Mouse (Mus musculus) forebrain, embryonic 16.5 days (tissue): ENCODE measurements around the gene Dnajc5g. TPM values are rescaled to one million over a fixed set of nuclear protein-coding genes. Genes with fewer than 3 reads are reported as not detected.

Experiments used
- ATAC-seq: fragments of 200-750 bp; cut with Nextera tagmentation; 2 replicates; pipeline ENCODE4 v1.8.0; 2017; ENCODE audit warnings: mild to moderate bottlenecking, moderate library complexity
- H3K27ac ChIP-seq: fragments of 300-500 bp; sonication (generic); 2 replicates; pipeline ENCODE4 v1.5.1; 2014; ENCODE audit warnings: low read length, control low read depth
- H3K27me3 ChIP-seq: fragments of 300-500 bp; sonication (generic); replicated peaks from 2 replicates; pipeline ENCODE4 v1.6.1; 2014; ENCODE audit warnings: low read length; ENCODE audit not compliant: control insufficient read depth, insufficient read depth
- H3K36me3 ChIP-seq: fragments of 300-500 bp; sonication (generic); 2 replicates; pipeline ENCODE4 v1.6.1; 2014; ENCODE audit not compliant: control insufficient read depth, insufficient read depth
- H3K4me1 ChIP-seq: fragments of 300-500 bp; sonication (generic); replicated peaks from 2 replicates; pipeline ENCODE4 v1.6.1; 2014; ENCODE audit warnings: low read length; ENCODE audit not compliant: control insufficient read depth, insufficient read depth
- H3K4me2 ChIP-seq: fragments of 300-500 bp; sonication (generic); 2 replicates; pipeline ENCODE4 v1.6.1; 2014; ENCODE audit warnings: mild to moderate bottlenecking, low read length, control low read depth
- H3K4me3 ChIP-seq: fragments of 300-500 bp; sonication (generic); replicated peaks from 2 replicates; pipeline ENCODE4 v1.5.1; 2014; ENCODE audit warnings: mild to moderate bottlenecking, low read length, control low read depth
- H3K9ac ChIP-seq: fragments of 300-500 bp; sonication (generic); replicated peaks from 2 replicates; pipeline ENCODE4 v1.6.1; 2014; ENCODE audit warnings: low read depth, low read length, control low read depth
- H3K9me3 ChIP-seq: fragments of 300-500 bp; sonication (generic); 2 replicates; pipeline ENCODE4 v1.6.1; 2016; ENCODE audit warnings: low read length; ENCODE audit not compliant: control insufficient read depth
- WGBS: fragments of 180-500 bp; shearing (Covaris S2); extraction: QIAGEN DNeasy Blood & Tissue Kit; methylation state at CpG from one replicate; pipeline ENCODE4 v1.1.7; 2014; 5-methylcytosine and 5-hydroxymethylcytosine counted together
- polyA plus RNA-seq: library from polyadenylated mRNA; unstranded; fragments of >200 nt; fragmentation: Nextera tagmentation; extraction: Ambion mirVana; gene quantifications from 2 replicates; pipeline ENCODE4 v1.2.1, GENCODE M21; 2015

Gene Dnajc5g
- polyA plus RNA-seq, 1 experiment from 2014 or later: not detected

DNA sequence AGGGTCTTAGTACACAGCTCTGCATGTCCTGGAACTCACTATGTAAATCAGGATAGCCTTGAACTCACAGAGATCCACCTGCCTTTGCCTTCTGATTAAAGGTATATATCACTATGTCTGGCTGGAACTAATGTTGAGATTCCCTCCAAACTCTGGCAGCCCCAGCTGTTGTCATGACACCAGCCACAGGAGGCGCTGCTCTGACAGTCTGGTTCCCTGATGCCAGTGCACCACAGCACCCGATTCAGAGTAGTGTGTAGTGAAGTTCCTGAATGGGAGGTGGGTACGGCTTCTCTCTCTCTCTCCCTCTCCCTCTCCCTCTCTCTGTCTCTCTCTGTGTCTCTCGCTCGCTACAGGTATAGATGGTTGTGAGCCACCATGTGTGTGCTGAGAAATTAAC lies 23.7 kb upstream of the Dnajc5g start:
- H3K9me3 ChIP-seq: no peaks in the 10 kb centered on the region
- H3K4me1 ChIP-seq: peaks cover 10% of the 10 kb centered on the region
- peaks cover 4% of the 10 kb centered on the region for H3K36me3 ChIP-seq
- no peak overlapping the region for H3K4me3 ChIP-seq
- no peaks in the 10 kb centered on the region for H3K27me3 ChIP-seq
- WGBS: 13% methylated on average over 5 of the region's 5 CpGs
- no peak overlapping the region for H3K9ac ChIP-seq
- no peak overlapping the region for H3K4me2 ChIP-seq
- no peak overlapping the region for H3K27ac ChIP-seq
- ATAC-seq: no peak; the same call in 1 of the 2 replicates

DNA sequence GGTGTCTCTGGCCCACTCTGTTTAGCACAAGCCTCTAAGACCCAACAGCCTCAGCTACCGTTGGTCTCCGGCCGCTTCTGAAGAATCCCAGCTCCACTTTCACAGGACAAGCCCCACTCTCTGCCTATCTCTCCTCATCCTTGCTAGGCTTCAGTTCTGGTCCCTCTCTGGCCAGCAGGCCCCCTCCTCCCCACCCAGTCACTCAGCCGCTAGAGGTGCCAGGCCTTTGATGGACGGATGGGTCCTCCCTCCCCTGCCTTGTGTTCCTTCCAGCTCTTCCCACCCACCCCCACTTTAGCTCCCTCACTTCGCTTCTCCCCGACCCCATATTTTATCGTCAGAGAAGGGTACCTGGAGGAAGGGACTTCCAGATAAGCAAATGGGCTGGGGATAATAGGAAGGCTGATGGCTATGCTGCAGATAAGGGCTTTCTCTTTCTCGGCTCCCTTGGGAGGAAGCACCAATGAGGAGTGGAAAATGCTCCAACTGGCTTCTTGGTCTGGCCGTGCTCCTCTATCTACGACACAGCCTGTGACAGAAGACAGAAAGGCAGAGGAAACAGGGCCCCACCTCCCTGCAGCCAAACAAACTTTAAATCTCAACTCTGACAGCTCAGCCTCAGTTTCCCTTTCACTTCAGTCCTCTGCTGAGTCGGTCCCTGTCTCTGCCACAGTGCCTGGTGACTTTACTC lies 23.0 kb upstream of the Dnajc5g start:
- H3K9ac ChIP-seq: no peak overlapping the region
- H3K4me1 ChIP-seq: peaks cover 10% of the 10 kb centered on the region
- peaks cover 4% of the 10 kb centered on the region for H3K36me3 ChIP-seq
- H3K4me3 ChIP-seq: no peak overlapping the region
- no peak overlapping the region for H3K27ac ChIP-seq
- no peak overlapping the region for H3K4me2 ChIP-seq
- no peaks in the 10 kb centered on the region for H3K9me3 ChIP-seq
- ATAC-seq: no peak
- 43% methylated on average over 12 of the region's 12 CpGs for WGBS
- H3K27me3 ChIP-seq: no peaks in the 10 kb centered on the region

DNA sequence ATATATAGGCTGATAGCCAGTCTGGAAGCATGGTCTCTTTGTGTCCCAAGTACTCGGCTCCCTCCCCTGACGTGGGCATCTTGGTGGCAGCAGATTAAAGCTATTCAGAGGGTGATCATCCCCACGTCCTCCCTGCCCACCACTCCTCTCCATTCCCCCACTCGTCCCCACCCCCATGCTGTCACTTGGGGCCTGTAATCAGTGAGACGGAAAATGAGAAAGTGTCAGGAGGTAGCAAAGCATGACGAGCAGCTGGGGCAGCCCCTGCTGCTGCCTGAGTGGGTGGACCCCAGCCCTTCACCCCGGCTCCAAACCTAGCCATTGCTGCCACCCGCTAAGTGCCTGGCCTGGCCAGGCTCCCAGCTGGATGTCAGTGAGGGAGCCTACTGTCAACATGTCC lies 22.1 kb upstream of the Dnajc5g start:
- no peak overlapping the region for H3K27ac ChIP-seq

DNA sequence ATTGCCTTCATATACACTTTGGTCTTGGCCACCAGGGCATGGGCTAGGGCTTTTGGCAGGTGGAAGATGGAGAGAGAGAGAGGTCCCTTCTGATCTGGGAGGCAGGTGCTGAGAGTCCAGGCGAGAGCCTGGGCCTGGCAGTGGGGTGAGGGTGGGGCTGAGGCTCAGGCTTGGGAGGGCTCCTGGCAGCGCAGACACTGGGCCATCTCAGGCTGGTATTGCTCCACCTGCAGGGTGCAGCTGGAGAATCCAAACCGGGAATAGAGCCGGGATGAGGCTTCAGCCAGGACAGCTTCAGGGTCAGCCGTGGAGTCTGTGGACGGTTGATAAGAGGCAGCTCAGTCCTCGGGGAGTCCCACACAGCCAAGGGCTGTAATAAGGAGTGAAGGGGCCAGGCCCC lies 19.5 kb upstream of the Dnajc5g start:
- H3K4me2 ChIP-seq: no peak overlapping the region
- no peak overlapping the region for H3K4me3 ChIP-seq
- no peaks in the 10 kb centered on the region for H3K4me1 ChIP-seq
- H3K9me3 ChIP-seq: no peaks in the 10 kb centered on the region
- ATAC-seq: no peak
- WGBS: 31% methylated on average over 7 of the region's 7 CpGs
- no peak overlapping the region for H3K27ac ChIP-seq
- H3K27me3 ChIP-seq: peaks cover 17% of the 10 kb centered on the region
- H3K36me3 ChIP-seq: no peaks in the 10 kb centered on the region
- no peak overlapping the region for H3K9ac ChIP-seq

More for the DNA sequence above, 22.1 kb upstream of the Dnajc5g start:
- Histone ChIP-seq H3K9me3 (no peaks in the 10 kb centered on the region), H3K4me3 (no peak overlapping the region), H3K4me1 (peaks cover 10% of the 10 kb centered on the region), H3K27me3 (no peaks in the 10 kb centered on the region), H3K4me2 (no peak overlapping the region), H3K36me3 (no peaks in the 10 kb centered on the region; the same call in 1 of the 2 replicates), H3K9ac (no peak overlapping the region)
- WGBS: 2% methylated on average over 8 of the region's 8 CpGs
- no peak for ATAC-seq

DNA sequence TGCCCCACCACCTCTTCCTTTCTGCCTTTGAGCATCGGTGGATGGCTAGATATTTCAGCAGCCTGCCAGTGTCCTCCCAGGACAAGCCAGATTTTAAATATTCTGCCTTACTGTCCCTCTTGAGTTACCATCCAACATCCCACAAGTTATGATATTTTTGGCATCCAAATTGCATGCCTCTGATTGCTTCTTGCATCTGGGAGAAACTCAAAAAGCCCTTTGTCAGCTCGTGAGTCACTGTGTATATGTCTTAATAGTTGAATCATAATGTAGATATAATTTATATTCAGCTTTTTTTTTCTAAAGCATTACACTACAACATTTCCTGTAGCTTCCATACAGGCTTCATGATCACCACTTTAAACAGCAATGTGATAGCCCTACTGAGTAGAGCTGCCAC lies 19.0 kb upstream of the Dnajc5g start:
- H3K27ac ChIP-seq: no peak overlapping the region
- H3K4me3 ChIP-seq: no peak overlapping the region
- WGBS: 78% methylated on average over 2 of the region's 2 CpGs
- peaks cover 23% of the 10 kb centered on the region for H3K27me3 ChIP-seq
- no peak for ATAC-seq
- H3K4me1 ChIP-seq: no peaks in the 10 kb centered on the region
- no peaks in the 10 kb centered on the region for H3K9me3 ChIP-seq
- H3K4me2 ChIP-seq: no peak overlapping the region
- no peaks in the 10 kb centered on the region for H3K36me3 ChIP-seq
- H3K9ac ChIP-seq: no peak overlapping the region

DNA sequence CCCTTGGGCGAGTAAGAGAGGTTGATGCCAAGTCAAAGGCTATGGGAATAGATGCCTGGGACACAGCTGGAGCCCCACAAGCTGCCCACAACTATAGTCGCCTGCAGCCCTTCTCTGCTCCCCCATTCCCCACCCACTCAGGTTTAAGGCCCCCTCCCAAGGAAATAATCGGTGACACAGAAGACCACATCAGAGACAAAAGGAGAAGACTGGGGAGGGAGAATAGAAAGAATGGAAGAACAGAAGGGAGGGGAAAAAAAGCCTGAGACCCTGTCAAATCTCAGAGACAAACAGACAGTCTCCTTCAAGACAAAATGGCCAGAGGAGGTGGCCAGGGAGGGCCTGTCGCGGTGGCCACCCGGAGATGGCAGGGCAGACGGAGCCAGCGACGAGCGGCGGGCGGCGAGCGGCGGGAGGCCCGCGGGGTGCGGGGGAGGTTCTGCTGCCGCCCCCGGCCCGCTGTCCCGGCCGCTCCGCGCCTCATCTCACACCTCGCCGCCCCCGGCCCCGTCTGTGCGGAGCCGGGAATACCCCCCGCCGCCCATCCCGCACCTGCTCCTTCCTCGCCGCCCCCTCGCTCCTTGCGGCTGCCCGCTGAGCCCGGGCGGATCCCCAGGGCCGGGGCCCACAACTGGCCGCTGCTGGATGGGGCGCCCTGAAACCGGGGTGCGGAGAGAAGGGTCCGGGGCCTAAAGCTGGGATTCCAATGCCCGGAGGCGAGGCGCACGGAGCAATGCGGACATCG lies 13.7 kb upstream of the Dnajc5g start:
- H3K4me3 ChIP-seq: peak overlapping the region; percentile 45
- H3K4me1 ChIP-seq: peaks cover 32% of the 10 kb centered on the region
- under 1% methylated on average over 49 of the region's 53 CpGs for WGBS
- no peaks in the 10 kb centered on the region for H3K36me3 ChIP-seq
- H3K9me3 ChIP-seq: no peaks in the 10 kb centered on the region
- peaks cover 68% of the 10 kb centered on the region for H3K27me3 ChIP-seq
- peak overlapping the region; percentile 64 for H3K4me2 ChIP-seq
- no peak for ATAC-seq
- peak overlapping the region; percentile 38; the same call in 1 of the 2 replicates for H3K9ac ChIP-seq
- no peak overlapping the region for H3K27ac ChIP-seq

DNA sequence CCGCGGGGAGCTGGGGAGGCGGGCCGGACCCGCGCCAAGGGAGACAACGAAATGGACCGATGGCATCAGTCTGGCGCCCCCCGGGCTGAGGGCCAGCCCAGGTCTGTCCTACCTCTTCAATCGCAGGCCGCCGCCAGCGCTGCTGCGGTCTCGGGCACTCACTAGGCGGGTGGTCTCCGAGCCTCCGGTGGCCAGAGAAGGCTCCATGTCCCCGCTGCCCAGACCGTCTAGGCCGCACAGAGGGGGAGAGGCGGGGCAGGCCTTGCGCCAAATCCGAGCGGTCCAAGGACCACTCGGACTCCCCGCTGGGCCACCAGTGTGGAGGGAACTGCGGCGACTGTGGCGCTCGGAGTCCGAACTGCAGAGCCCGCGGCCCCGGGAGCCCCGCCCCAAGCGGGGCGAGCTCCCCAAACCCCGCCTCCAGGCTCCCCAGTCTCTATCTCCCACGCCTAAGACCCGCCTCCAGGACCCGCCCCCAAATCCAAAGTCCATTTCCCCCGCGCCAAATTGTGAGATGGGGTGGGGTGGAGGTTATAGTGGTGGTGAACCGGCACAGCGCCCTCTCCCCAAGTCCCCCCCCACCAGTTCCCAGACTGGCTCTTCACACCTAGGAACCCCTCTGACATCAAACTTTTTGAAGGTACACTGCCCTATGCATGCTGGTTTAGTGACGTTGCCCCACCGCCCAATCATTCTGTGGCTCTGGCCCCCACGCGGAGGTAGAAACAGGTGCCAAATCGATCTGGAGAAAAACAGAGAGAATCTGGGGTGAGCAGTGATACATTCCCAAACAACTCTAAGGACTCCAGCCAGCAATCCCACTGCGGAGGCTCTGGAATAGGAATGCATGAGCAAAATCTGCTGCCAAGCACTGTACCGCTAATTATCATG lies 12.7 kb upstream of the Dnajc5g start:
- Histone ChIP-seq H3K27me3 (peaks cover 75% of the 10 kb centered on the region), H3K4me1 (peaks cover 32% of the 10 kb centered on the region), H3K4me2 (peak overlapping the region; percentile 64), H3K4me3 (peak overlapping the region; percentile 45), H3K9me3 (no peaks in the 10 kb centered on the region), H3K36me3 (no peaks in the 10 kb centered on the region), H3K27ac (no peak overlapping the region), H3K9ac (peak overlapping the region; percentile 38)
- ATAC-seq: peak; percentile 47
- whole genome bisulfite sequencing: under 1% methylated on average over 51 of the region's 54 CpGs

DNA sequence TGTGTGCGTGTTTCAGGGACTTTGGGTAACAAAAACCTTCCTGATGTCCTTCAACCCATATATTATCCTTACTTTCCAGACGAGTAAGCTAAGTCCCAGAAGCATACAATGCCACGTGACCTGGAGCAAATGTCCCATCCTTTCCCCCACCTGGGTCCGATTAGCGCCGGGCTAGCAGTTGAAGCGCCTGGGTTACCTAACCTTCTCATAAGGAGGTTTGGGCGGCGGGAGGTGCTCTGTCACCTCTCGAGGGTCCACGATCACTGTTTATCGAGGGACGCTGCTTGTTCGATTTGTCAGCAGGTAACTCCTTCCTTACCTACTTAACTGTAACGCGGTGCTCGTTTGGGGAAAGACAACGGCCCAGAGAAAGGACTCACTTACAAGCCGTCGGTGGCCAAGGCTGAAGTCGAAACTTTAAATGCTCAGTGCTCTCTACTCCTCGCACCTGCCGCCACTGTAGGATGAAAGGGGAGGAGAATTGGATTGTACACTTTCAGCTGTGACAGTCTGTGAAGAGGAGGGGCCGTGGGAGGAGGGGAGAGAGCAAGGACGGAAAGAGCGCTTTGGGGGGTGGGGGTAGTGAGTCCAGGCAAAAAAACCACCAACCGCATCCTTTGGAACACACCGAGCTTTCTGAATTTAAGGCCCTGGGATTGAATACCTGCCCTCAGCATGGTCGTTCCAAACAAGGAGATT lies 11.8 kb upstream of the Dnajc5g start:
- 2% methylated on average over 29 of the region's 29 CpGs for WGBS
- peak overlapping the region; percentile 64 for H3K4me2 ChIP-seq
- no peaks in the 10 kb centered on the region for H3K9me3 ChIP-seq
- no peak overlapping the region for H3K27ac ChIP-seq
- no peak for ATAC-seq
- H3K4me3 ChIP-seq: peak overlapping the region; percentile 45
- peaks cover 75% of the 10 kb centered on the region for H3K27me3 ChIP-seq
- H3K4me1 ChIP-seq: peaks cover 32% of the 10 kb centered on the region
- no peaks in the 10 kb centered on the region for H3K36me3 ChIP-seq
- no peak overlapping the region for H3K9ac ChIP-seq
